Mouse (Mus musculus): ENCODE measurements around the gene Add3. TPM values are rescaled to one million over a fixed set of nuclear protein-coding genes. Genes with fewer than 3 reads are reported as not detected.

Add3 gene
- polyA plus RNA-seq, 1 experiment from 2014 or later, result 100 TPM

GRCm38 (mm10) chr19:53120483-53120882, 19.8 kb upstream of the Add3 start:
- Histone ChIP-seq H3K36me3 (ENCODE audit: insufficient read depth, low read length) (no peaks in the 10 kb centered on the region), H3K4me1 (ENCODE audit: insufficient read depth, low read depth, low read length) (no peaks in the 10 kb centered on the region), H3K4me3 (ENCODE audit: low read depth, low read length) (no peak overlapping the region), H3K27ac (ENCODE audit: low read length) (no peak overlapping the region), H3K9me3 (ENCODE audit: low read length) (no peaks in the 10 kb centered on the region), H3K27me3 (replicated peaks; ENCODE audit: insufficient read depth, low read length) (no peaks in the 10 kb centered on the region), H3K9ac (replicated peaks; ENCODE audit: low read depth) (no peak overlapping the region), H3K4me2 (replicated peaks; ENCODE audit: low read depth, low read length) (no peak overlapping the region)
- no peak for TF ChIP-seq EP300 (IDR thresholded peaks at IDR 0.05)
- no peak for TF ChIP-seq CTCF (IDR thresholded peaks at IDR 0.05)
- ATAC-seq, result no peak
- 75% methylated on average over 3 of the region's 3 CpGs for whole genome bisulfite sequencing
- no peak for DNase-seq (ENCODE audit: low spot score)

GRCm38 (mm10) chr19:53122641-53123241, 17.5 kb upstream of the Add3 start:
- no peaks in the 10 kb centered on the region for H3K27me3 ChIP-seq (replicated peaks; ENCODE audit: insufficient read depth, low read length)
- H3K27ac ChIP-seq (ENCODE audit: low read length), result no peak overlapping the region
- H3K4me3 ChIP-seq (ENCODE audit: low read depth, low read length), result no peak overlapping the region
- H3K4me2 ChIP-seq (replicated peaks; ENCODE audit: low read depth, low read length), result no peak overlapping the region
- no peaks in the 10 kb centered on the region for H3K4me1 ChIP-seq (ENCODE audit: insufficient read depth, low read depth, low read length)
- ATAC-seq (no peak), DNase-seq (ENCODE audit: low spot score) (no peak)
- H3K36me3 ChIP-seq (ENCODE audit: insufficient read depth, low read length), result no peaks in the 10 kb centered on the region
- H3K9me3 ChIP-seq (ENCODE audit: low read length), result no peaks in the 10 kb centered on the region
- 39% methylated on average over 6 of the region's 6 CpGs for WGBS
- no peak overlapping the region for H3K9ac ChIP-seq (replicated peaks; ENCODE audit: low read depth)
- TF ChIP-seq EP300 (IDR thresholded peaks at IDR 0.05) (no peak), CTCF (IDR thresholded peaks at IDR 0.05) (no peak)

DNA sequence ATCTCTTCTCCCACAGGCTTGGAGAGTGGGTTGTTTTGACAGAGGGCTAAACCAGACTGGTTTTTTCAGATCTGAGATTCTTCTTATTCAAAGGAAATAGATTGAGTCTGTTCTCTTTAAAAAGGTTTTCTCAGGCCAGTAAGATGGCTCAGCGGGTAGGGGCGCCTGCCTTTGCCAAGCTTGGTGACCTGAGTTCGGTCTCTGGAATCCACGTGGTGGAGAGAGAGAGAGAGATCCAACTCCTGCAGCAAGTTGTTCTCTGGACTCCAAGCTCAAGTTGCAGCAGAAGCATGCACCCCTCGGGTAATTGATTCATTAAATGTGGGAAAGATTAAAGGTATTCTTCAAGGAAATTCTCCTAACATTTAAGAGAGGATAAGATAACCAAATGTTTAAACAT, 16.9 kb upstream of the Add3 start:
- H3K4me2 ChIP-seq (replicated peaks; ENCODE audit: low read depth, low read length), result no peak overlapping the region
- no peaks in the 10 kb centered on the region for H3K36me3 ChIP-seq (ENCODE audit: insufficient read depth, low read length)
- DNase-seq (ENCODE audit: low spot score) (no peak), ATAC-seq (no peak)
- no peaks in the 10 kb centered on the region for H3K27me3 ChIP-seq (replicated peaks; ENCODE audit: insufficient read depth, low read length)
- H3K4me1 ChIP-seq (ENCODE audit: insufficient read depth, low read depth, low read length), result no peaks in the 10 kb centered on the region
- no peak overlapping the region for H3K9ac ChIP-seq (replicated peaks; ENCODE audit: low read depth)
- 52% methylated on average over 5 of the region's 5 CpGs for WGBS
- no peaks in the 10 kb centered on the region for H3K9me3 ChIP-seq (ENCODE audit: low read length)
- TF ChIP-seq CTCF (IDR thresholded peaks at IDR 0.05), result no peak
- no peak for TF ChIP-seq EP300 (IDR thresholded peaks at IDR 0.05)
- no peak overlapping the region for H3K4me3 ChIP-seq (ENCODE audit: low read depth, low read length)
- no peak overlapping the region for H3K27ac ChIP-seq (ENCODE audit: low read length)

GRCm38 (mm10) chr19:53125679-53126078, 14.6 kb upstream of the Add3 start:
- Histone ChIP-seq H3K36me3 (ENCODE audit: insufficient read depth, low read length) (no peaks in the 10 kb centered on the region), H3K4me2 (replicated peaks; ENCODE audit: low read depth, low read length) (no peak overlapping the region), H3K27me3 (replicated peaks; ENCODE audit: insufficient read depth, low read length) (no peaks in the 10 kb centered on the region), H3K4me3 (ENCODE audit: low read depth, low read length) (no peak overlapping the region), H3K4me1 (ENCODE audit: insufficient read depth, low read depth, low read length) (peaks cover 16% of the 10 kb centered on the region; the same call in 1 of the 2 replicates), H3K9me3 (ENCODE audit: low read length) (no peaks in the 10 kb centered on the region), H3K9ac (replicated peaks; ENCODE audit: low read depth) (no peak overlapping the region), H3K27ac (ENCODE audit: low read length) (no peak overlapping the region)
- no peak for TF ChIP-seq CTCF (IDR thresholded peaks at IDR 0.05)
- TF ChIP-seq EP300 (IDR thresholded peaks at IDR 0.05), result no peak
- DNase-seq (ENCODE audit: low spot score), result no peak
- WGBS, result 54% methylated on average over 2 of the region's 2 CpGs
- ATAC-seq, result no peak

DNA sequence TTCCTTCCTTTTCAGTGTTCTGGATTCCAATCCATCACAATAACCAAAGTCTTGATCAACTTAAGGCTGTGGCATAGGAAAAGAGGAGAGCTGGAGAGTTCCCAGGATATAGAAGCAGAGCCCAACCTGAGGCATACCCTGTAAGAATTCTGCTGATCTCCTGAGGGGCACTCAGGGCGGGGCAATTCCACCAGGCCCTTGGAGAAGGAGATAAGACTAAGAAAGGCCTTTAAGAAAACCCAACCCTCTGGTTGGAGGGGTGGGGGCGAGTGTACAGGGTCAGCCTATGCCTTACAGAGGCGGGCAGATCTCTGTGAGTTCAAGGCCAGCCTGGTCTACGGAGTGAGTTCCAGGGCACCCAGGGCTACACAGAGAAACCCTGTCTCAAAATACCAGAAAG, 13.7 kb upstream of the Add3 start:
- ATAC-seq (no peak), DNase-seq (ENCODE audit: low spot score) (no peak)
- WGBS, result 79% methylated on average over 4 of the region's 4 CpGs
- no peak overlapping the region for H3K4me2 ChIP-seq (replicated peaks; ENCODE audit: low read depth, low read length)
- no peaks in the 10 kb centered on the region for H3K9me3 ChIP-seq (ENCODE audit: low read length)
- no peak overlapping the region for H3K27ac ChIP-seq (ENCODE audit: low read length)
- no peak overlapping the region for H3K4me3 ChIP-seq (ENCODE audit: low read depth, low read length)
- H3K27me3 ChIP-seq (replicated peaks; ENCODE audit: insufficient read depth, low read length), result no peaks in the 10 kb centered on the region
- peaks cover 16% of the 10 kb centered on the region; the same call in 1 of the 2 replicates for H3K4me1 ChIP-seq (ENCODE audit: insufficient read depth, low read depth, low read length)
- H3K36me3 ChIP-seq (ENCODE audit: insufficient read depth, low read length), result no peaks in the 10 kb centered on the region
- TF ChIP-seq CTCF (IDR thresholded peaks at IDR 0.05) (no peak), EP300 (IDR thresholded peaks at IDR 0.05) (no peak)
- H3K9ac ChIP-seq (replicated peaks; ENCODE audit: low read depth), result no peak overlapping the region

GRCm38 (mm10) chr19:53127320-53128291, 12.6 kb upstream of the Add3 start:
- no peak for ATAC-seq
- Histone ChIP-seq H3K36me3 (ENCODE audit: insufficient read depth, low read length) (no peaks in the 10 kb centered on the region), H3K27ac (ENCODE audit: low read length) (no peak overlapping the region), H3K4me1 (ENCODE audit: insufficient read depth, low read depth, low read length) (peaks cover 16% of the 10 kb centered on the region; the same call in 1 of the 2 replicates), H3K27me3 (replicated peaks; ENCODE audit: insufficient read depth, low read length) (no peaks in the 10 kb centered on the region), H3K4me3 (ENCODE audit: low read depth, low read length) (no peak overlapping the region), H3K4me2 (replicated peaks; ENCODE audit: low read depth, low read length) (no peak overlapping the region), H3K9ac (replicated peaks; ENCODE audit: low read depth) (no peak overlapping the region), H3K9me3 (ENCODE audit: low read length) (no peaks in the 10 kb centered on the region)
- TF ChIP-seq CTCF (IDR thresholded peaks at IDR 0.05) (no peak), EP300 (IDR thresholded peaks at IDR 0.05) (no peak)
- WGBS, result 37% methylated on average over 18 of the region's 18 CpGs
- DNase-seq (ENCODE audit: low spot score), result peak; percentile 29

Data from lung, postnatal 0 days (tissue).